Mouse (Mus musculus) megakaryocyte-erythroid progenitor cell, adult 5-6 weeks (primary cell): ENCODE measurements around the gene Nox1. TPM values are rescaled to one million over a fixed set of nuclear protein-coding genes. Genes with fewer than 3 reads are reported as not detected.
A peak's percentile ranks its signal among the peaks of the same experiment; 100 is the strongest.
"Not testable (repeated sequence)": the region's sequence is repeated elsewhere in the genome, so short reads cannot be mapped to it uniquely, and the experiment has no call there.

Source experiments
- ATAC-seq: replicated peaks from 2 replicates; pipeline ENCODE4 v1.8.0; 2016; ENCODE audit warnings: mild to moderate bottlenecking, inconsistent platforms; ENCODE audit not compliant: severe bottlenecking, poor library complexity, low FRiP score, low TSS enrichment
- total RNA-seq, 2 experiments: library from RNA; stranded (forward) in 1 of 2; stranded (reverse) in 1 of 2; fragments of 200-1000, 215-1000 nt in 1 of 2; fragments of >200 nt in 1 of 2; fragmentation: Nextera tagmentation in 1 of 2; gene quantifications; 2 replicates each; pipeline ENCODE4 v1.2.3; 2014 to 2017

The Nox1 gene
- total RNA-seq (2014; fragmentation: Nextera tagmentation), result 0.22 TPM in 1 of 2 replicates, not detected in the other
- total RNA-seq (2017), result not detected in 2 replicates

DNA sequence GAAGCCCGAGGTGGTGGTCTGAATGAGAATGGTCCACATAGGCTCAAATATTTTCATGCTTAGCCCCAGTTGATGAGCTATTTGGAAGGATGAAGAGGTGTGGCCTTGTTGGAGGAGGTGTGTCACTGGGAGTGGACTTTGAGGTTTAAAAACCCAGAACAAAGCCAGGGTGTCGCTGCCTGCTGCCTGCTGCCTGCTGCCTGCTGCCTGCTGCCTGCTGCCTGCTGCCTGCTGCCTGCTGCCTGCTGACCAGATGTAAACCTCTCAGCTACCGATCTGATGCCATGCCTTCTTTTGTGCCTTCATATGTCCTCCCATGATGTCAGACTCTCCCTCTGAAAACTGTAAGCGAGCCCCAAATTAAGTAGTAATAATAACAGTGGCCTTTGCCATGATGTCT, at the start of gene Nox1:
TSS of gene Nox1 (minus strand) at position 101 of the 400 bp plus-strand sequence.
- no peak for ATAC-seq

DNA sequence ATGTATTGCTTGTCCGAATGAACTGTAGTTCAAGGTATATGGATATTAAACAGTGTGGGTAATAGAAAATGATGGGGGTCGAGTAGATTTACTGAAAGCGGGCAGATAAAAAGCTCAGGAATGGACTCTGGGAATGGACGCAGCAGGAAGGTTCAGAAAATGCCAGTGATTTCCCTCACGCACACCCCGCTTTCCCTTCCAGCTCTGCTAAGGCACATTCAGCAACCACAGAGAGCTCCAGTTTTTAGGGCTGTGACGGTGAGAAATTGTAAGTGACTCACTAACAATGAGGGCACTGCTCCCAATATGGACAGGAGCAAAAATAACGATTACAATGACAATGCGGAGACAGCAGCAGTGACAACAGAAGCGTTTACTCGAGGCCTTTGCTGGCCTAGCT, 40.4 kb upstream of the Nox1 start:
- ATAC-seq, result no peak

DNA sequence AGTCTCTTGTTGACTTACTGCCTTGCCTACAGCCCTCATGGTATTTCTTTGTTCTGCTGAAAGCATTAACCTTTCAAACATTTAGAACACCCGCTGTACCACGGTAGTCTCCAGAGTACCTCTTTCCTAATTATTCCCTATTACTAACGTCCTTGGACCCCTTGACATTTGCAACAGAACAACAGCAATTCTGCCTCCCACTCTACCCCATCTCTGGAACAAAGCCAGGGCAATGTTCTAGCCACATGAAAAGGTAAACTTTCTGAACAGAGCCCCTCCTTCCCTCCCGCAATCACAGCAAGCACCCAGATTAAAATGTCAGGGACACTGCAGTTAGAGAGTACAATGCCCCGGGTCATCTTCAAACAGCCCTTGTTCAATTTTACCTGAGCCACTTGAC, 39.4 kb upstream of the Nox1 start:
- no peak for ATAC-seq

DNA sequence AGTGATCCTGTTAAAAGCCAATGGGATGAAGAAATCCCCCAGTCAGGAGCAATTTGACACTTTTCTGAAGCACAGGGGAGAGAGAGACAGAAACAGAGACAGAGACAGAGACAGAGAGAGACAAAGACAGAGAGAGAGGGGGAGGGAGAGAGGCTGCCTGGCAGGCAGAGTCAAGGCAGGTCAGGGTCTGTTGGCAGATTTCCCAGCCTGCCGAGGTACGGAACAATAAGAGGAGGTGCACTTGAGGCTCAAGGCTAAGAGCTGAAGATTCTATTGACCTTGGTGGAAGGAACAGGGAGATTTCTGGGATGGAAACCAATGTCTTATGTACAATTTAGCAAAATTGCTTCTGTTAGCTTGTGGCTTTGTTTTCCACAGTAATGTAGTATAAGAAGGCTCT, 26.4 kb upstream of the Nox1 start:
- no peak for ATAC-seq

DNA sequence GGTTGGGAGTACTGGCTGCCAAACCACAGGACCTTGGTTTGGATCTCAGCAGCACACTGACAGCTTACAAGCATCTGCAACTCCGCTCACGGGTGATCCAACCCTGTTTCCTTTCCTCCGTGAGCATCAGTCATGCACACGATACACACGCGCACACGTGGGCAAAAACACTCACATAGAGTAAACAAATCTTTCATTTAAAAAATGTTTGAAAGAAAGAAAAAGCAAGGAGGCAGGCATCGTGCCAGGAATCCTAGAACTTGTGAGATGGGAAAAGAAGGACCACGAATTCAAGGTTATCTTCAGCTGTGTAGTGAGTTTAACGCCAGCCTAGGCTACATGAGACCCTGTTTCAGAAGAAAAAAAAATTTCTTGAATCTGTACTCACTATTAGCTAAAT, 24.2 kb upstream of the Nox1 start:
- no peak for ATAC-seq

DNA sequence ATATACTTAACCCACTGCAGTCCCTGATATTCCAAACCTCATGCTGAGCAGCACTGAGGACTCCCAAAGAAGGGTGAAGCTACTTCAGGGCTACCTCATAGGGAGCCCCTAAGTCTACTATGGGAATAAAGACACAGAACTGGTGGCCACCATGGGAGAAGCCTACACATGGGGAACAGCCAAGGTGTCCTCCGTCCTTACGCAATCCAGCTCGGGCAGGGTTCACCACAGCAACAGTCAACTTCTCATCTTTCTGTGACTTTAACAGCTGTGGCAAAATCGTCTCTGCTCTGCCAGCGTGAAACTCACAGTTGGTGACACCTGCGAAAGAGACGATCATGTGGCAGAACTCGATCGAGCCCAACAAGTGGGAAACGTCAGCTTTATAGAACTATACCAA, 16.5 kb upstream of the Nox1 start:
- no peak for ATAC-seq

DNA sequence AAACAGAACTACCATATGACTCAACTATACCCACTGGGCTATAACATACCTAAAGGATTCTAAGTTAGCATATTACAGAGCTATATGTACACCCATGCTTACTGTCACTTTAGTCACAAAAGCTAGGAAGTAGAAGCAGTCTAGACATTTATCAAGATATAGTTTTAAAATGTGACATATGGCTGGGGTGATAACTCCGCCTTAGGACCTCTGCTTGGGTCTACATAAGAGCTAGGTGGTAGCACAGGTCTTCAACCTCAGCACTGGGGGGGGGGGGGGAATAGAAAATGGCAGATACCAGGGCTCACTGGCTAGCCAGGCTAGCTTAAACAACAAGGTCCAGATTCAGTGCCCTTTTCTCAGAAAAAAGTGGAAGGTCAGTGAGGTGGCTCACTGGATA, 11.3 kb upstream of the Nox1 start:
- ATAC-seq, result no peak

DNA sequence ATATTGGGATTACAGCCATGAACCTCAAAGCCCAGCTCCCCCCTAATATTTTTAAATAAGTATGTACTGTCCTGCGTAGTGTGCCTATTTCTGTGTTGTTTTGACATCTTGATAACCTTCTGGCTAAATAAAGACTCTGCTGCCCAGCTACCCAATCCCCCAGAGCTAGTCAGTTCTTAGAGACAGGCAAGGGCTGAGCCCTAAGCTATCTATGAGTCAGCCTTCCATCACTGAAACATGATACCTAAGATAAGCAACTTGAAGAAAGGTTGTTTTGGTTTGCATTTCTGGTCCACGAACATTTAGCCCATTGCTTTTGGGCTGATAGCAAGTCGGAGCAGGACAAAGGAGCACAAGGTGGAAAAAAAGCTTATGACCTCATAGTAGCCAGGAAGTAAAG, 1.1 kb downstream of the Nox1 start:
- no peak for ATAC-seq

DNA sequence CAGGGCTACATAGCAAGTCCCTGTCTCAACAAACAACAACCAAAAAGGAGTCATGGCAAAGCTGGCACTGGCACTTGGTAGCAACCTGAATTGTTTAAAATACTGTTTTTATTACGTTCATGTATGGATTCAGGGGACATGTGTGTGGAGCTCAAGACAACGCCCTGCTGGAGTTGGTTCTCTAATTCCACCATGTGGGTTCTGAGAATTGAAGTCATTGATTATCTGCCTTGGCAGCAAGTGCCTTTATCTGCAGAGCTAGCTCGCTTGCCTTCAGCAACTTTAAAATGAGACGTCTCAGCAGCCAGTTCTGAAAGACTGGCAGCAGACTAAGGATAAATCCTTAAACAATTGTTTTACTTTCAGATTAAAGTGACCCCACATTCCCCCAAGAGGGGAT, 3.6 kb downstream of the Nox1 start:
- peak; percentile 59 for ATAC-seq

DNA sequence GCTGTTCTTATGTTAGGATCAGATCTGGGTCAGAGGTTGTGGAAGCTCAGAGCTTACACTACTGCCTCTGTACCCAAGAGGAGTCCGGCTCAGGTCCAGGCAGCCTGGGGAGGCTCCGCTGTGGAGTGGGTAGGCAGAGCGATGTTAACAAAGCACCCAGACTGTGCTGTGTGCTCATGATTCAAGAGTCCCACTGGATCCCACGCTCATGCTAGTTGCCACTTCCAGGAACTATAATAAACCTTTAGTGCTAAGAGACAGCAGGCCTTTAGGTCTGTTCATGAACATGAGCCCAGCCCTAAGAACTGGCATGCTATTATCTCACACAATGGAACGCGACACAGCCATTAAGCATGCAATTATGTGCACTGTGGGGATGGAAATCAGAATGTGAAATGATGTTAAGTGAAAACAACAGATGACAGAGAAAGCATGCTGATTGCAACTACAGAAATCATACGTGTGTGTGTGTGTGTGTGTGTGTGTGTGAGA, 10.6 kb downstream of the Nox1 start:
- ATAC-seq, result no peak

DNA sequence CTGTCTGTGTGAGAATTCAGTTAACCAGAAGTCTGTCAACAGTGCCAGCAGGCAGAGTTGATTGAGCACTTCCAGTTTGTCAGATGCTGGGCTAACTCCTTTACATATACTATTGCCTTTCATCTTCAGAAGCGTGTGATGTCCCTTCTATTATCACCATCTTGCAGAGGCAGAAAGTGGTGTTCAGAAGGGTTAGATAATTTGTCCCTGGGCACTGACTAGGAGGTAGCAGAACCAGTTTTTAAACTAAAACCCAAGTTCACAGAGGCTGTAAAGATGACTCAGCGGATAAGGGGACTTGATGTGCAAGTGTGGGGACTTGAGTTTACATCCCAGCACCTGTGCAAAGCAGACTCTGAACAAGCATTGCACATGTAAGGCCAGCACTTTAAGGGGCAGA, 13.3 kb downstream of the Nox1 start:
- peak; percentile 87 for ATAC-seq

DNA sequence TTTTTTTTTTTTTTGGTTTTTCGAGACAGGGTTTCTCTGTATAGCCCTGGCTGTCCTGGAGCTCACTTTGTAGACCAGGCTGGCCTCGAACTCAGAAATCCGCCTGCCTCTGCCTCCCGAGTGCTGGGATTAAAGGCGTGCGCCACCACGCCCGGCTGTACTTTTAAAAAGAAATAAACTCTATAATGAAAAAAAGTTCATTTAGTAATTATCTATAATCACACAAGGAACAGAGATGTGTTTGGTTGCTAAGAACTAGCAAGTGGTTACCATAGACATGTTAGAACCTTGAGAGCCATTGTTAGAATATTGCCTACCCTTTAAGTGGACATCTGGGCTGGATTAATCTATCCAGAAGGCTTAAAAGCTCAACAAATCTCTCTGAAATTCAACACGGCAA, 34.6 kb downstream of the Nox1 start, which contains the start of gene Arl13a:
TSS of gene Arl13a (plus strand) at position 301 of the 400 bp plus-strand sequence.
- not testable (repeated sequence) for ATAC-seq

DNA sequence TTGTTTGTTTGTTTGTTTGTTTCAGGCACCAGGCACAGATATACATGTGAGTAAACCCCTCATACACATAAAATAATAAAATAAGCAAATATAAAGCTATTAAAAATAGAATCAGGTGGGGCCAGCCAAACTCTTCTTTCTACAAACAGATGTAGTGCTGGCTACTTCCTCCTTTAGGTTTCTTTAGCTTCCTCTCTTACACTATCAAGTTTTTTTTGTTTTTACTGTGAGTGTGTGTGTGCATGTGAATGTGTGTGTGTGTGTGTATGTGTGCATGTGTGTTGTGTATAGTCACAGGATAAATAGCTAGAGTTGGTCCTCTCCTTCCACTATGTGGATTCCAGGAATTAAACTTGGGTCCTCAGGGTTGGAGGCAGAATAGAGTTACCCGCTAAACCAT, 47.1 kb downstream of the Nox1 start:
- no peak for ATAC-seq

DNA sequence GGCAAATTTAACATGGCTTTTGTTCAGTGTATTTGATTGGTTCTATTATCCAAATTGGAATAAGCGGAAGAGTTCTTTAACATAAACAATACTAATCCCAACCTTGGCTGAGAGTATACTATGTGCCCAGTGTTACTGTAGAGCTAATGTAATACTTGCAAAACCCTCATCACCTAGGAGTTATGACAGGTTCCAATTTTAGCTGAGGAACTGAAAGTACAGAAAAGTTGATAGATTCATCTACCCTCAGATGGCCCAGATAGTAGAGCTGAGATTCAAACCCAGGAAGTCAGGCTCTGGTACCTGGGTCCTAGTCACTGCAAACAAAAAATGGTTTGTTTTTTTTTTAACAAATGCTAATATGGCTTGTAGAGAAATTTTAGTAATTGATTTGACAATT, 51.2 kb downstream of the Nox1 start:
- no peak for ATAC-seq

DNA sequence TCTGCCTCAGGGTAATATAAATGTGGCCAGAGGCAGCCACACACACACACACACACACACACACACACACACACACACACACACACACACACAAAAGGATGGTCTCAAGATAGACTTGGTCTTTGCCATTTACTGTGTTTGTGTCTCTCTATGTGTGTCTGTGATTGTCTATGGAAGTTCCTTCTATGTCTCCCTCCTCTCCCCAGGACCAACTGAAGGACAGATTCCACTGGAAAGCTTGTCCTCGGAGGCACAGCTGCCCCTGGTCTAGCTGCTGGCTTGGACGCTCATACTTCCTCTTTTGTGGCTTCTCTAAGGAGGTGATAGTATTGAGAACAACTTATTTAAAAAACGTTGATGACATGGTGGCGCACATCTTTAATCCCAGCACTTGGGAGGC, 58.3 kb downstream of the Nox1 start:
- no peak for ATAC-seq

DNA sequence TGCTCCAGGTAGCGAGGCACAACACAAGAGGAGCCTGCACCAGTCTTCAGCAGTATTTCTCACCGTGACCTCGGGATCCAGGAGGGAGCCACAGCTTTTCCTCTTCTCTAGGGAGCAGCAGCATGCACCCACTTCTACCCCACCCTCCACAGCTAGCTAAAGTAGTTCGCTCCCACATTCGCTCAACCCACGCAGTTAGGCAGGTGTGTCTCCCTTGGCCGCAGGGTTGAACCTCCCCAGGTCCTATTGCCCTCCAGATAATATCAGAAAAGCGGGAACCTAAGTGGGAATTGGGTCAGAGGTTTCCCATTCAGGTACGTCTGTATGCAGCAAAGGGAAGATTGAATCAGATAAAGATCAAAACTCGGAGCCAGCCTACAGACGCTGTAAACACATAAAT, 58.9 kb downstream of the Nox1 start:
- ATAC-seq, result no peak

DNA sequence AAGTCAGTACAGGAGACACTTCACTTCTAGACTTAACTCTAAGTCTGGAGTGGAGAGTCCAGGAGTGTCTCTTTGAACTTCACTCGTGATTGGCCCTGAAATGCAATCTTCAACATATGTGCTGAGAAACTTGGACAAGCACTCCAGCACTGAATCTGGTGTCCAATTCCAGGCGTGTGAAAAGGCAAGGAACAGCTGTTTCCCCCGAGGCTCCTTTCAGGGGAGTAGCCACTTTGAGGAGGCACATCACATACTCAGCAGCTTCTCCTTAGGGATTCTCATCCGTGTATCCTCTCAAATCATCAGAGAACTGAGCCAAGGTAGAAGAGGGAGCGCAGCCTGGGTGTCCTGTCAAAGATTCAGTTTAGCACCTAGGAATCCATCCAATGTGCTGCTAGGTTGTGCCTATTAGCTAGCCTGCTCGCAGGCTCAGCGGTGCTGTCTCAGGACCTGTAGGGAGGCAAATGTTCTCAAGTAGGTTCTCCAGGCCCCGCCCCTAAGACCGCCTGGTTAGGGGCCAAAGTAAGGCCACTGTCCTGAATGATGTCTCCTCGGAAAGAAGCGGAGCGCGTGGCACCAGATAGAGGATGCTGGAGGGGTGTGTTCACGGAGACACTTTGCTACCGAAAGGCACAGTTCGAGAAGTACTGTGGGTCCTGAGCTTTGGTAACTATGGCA, 59.6 kb downstream of the Nox1 start, which contains the start of gene Xkrx:
TSS of gene Xkrx (minus strand) at position 34 of the 678 bp plus-strand sequence.
- 0 out of 2 replicates have a peak, but pooled peaks have one; percentile 30 for ATAC-seq

DNA sequence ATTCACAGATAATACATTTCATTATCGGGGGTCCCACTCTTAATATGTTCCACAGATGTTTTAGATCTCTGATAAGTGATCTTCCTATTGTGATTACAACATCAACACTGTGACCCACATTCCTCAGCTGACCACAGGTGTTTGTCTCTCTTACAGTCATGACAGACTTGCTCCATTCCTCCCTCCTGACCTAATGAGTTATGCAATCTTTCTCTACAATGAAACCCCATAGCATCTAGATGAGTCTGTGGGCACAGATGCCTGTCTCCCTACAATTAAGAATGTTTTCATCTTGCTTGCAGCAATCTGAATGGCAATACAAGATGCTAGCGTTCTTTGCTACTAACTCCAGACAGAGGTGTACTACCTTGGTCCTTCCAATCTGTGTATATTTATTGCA, 61.3 kb downstream of the Nox1 start:
- ATAC-seq, result no peak

DNA sequence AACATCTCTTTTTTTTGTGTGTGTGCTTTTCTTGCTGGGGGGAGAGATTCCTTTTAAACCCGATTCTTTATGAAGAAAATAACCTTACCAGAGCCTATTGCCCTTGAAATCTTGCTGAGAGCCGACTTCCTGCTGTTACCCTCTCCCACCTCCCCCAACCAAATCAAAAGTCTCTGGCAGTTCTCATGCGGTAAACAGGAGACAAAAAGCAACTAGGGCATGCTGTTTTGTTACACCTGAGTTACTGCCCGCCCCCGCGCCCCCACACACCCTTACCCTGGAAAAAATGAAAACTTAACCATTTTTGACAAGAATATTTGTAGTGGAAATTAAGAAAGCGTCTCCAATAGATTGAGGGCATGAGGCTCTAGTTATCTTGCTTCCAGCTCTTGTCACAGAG, 63.6 kb downstream of the Nox1 start:
- ATAC-seq, result no peak

DNA sequence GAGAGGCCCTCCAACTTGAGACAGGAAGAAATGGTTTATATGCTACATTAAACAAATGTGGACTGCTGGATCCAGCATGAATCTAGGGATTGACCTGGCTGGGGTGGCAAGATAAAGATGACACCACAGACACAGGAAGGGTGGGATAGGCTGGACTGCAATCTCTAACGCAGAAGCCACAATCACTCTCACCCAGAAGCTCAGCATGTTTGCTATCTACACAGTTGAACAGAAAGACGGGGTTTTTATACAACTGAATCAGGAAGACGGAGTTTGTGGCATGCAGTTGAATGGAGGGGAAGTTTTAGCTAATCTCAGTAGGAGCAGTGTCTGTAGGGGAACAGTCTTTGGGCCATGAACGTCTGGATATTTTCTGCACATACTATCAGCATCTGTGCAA, 79.8 kb downstream of the Nox1 start:
- ATAC-seq, result peak; percentile 97

DNA sequence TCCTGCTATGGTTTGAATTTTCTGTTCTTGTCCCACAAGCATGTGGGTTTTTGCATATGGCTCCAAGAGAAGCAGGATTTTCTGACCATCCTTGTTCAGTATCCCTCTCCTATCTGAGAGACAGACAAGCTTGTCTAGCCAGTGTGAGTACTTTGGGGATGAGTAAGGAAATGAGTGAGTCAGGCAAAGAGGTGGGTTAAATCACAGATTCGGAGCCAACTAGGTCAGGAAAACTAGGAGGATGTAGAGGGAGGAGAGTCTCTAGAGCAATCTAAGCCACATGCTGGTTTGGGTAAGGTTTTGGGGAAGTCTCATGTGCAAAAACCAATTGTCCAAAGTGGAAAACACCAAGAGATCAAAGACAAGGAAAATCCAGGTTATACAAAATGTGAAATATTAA, 80.2 kb downstream of the Nox1 start:
- ATAC-seq, result no peak
